Mouse (Mus musculus): ENCODE results near the gene Scn10a. TPM values are rescaled to one million over a fixed set of nuclear protein-coding genes. Genes with fewer than 3 reads are reported as not detected.

The Scn10a gene
- total RNA-seq, 1 experiment, result 0.04 TPM

DNA sequence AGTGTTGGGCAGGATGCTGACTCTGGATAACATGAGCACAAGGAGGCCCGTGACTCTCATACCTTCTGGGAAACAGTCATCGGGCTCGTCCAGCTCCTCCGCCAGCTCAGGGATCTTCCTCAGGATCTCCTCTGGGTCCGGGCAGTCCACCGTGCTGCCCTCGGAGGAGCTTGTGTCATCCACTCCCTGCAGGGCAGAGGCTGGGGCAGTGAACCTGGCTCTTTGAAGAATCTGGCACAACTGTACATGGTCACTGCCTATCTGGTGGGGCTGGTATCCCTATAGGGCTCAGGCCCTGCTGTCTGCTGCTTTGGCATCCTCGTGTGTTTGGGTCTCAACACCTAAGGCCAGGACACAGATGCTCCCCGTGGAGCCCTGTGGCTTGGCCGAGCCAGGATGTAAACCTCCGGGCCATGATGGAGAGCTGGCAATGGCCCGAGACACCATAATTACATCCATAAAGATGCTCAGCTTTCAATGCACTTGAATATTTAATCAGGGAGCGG, 87.7 kb downstream of the Scn10a start:
- no peaks in the 10 kb centered on the region for H3K36me3 ChIP-seq (ENCODE audit: control insufficient read depth, insufficient read depth, low read length, poor library complexity, severe bottlenecking)
- no peaks in the 10 kb centered on the region for H3K4me1 ChIP-seq (ENCODE audit: control insufficient read depth in 2 of 2, insufficient read depth in 2 of 2, low read length in 2 of 2, poor library complexity in 1 of 2)
- H3K4me3 ChIP-seq (ENCODE audit: insufficient read depth in 1 of 2, low read depth in 1 of 2, low read length in 2 of 2, poor library complexity in 1 of 2, severe bottlenecking in 1 of 2), result no peak overlapping the region
- in situ Hi-C loops (cut with MboI; ENCODE audit: low sequenced_read_pairs in 2 of 2, unreplicated experiment in 2 of 2), result no loop called here
- TF ChIP-seq CHD2 (IDR thresholded peaks at IDR 0.05; ENCODE audit: low read depth, low read length) (no peak), ZC3H11A (IDR thresholded peaks at IDR 0.05; ENCODE audit: borderline replicate concordance, low read depth, low read length) (no peak), HCFC1 (IDR thresholded peaks at IDR 0.05; ENCODE audit: borderline replicate concordance, insufficient read depth, low read length) (no peak), ZNF384 (IDR thresholded peaks at IDR 0.05; ENCODE audit: low read depth, low read length) (no peak), MAFK (IDR thresholded peaks at IDR 0.05; ENCODE audit: insufficient read depth, low read depth, low read length) (no peak)
- H3K9me3 ChIP-seq (ENCODE audit: control insufficient read depth, insufficient read depth, low read depth, low read length), result no peaks in the 10 kb centered on the region
- H3K9ac ChIP-seq (ENCODE audit: insufficient read depth, low read depth, low read length, poor library complexity, severe bottlenecking), result no peak overlapping the region
- H3K27ac ChIP-seq (ENCODE audit: insufficient read depth, low read depth, low read length, poor library complexity, severe bottlenecking), result no peak overlapping the region
- no peak for DNase-seq (ENCODE audit: low read depth, low spot score)

- TF ChIP-seq HCFC1 (IDR thresholded peaks at IDR 0.05; ENCODE audit: borderline replicate concordance, insufficient read depth, low read length), result no peak
- TF ChIP-seq CHD2 (IDR thresholded peaks at IDR 0.05; ENCODE audit: low read depth, low read length), result no peak
- TF ChIP-seq ZC3H11A (IDR thresholded peaks at IDR 0.05; ENCODE audit: borderline replicate concordance, low read depth, low read length), result no peak
- TF ChIP-seq MAFK (IDR thresholded peaks at IDR 0.05; ENCODE audit: insufficient read depth, low read depth, low read length), result no peak
- no peak for TF ChIP-seq ZNF384 (IDR thresholded peaks at IDR 0.05; ENCODE audit: low read depth, low read length)
- no peak for DNase-seq (ENCODE audit: low read depth, low spot score)
- Histone ChIP-seq H3K27ac (ENCODE audit: insufficient read depth, low read depth, low read length, poor library complexity, severe bottlenecking) (no peak overlapping the region), H3K4me1 (ENCODE audit: control insufficient read depth in 2 of 2, insufficient read depth in 2 of 2, low read length in 2 of 2, poor library complexity in 1 of 2) (no peaks in the 10 kb centered on the region), H3K4me3 (ENCODE audit: insufficient read depth in 1 of 2, low read depth in 1 of 2, low read length in 2 of 2, poor library complexity in 1 of 2, severe bottlenecking in 1 of 2) (no peak overlapping the region), H3K36me3 (ENCODE audit: control insufficient read depth, insufficient read depth, low read length, poor library complexity, severe bottlenecking) (no peaks in the 10 kb centered on the region), H3K9ac (ENCODE audit: insufficient read depth, low read depth, low read length, poor library complexity, severe bottlenecking) (no peak overlapping the region), H3K9me3 (ENCODE audit: control insufficient read depth, insufficient read depth, low read depth, low read length) (no peaks in the 10 kb centered on the region)
- in situ Hi-C loops (cut with MboI; ENCODE audit: low sequenced_read_pairs in 2 of 2, unreplicated experiment in 2 of 2), result no loop called here
These were observed 90.3 kb downstream of the Scn10a start for GRCm38 (mm10) chr9:119628690-119629268.

- TF ChIP-seq ZNF384 (IDR thresholded peaks at IDR 0.05; ENCODE audit: low read depth, low read length) (no peak), HCFC1 (IDR thresholded peaks at IDR 0.05; ENCODE audit: borderline replicate concordance, insufficient read depth, low read length) (no peak), MAFK (IDR thresholded peaks at IDR 0.05; ENCODE audit: insufficient read depth, low read depth, low read length) (no peak), ZC3H11A (IDR thresholded peaks at IDR 0.05; ENCODE audit: borderline replicate concordance, low read depth, low read length) (no peak), CHD2 (IDR thresholded peaks at IDR 0.05; ENCODE audit: low read depth, low read length) (no peak)
- H3K9ac ChIP-seq (ENCODE audit: insufficient read depth, low read depth, low read length, poor library complexity, severe bottlenecking), result no peak overlapping the region
- no peaks in the 10 kb centered on the region for H3K9me3 ChIP-seq (ENCODE audit: control insufficient read depth, insufficient read depth, low read depth, low read length)
- no peak for DNase-seq (ENCODE audit: low read depth, low spot score)
- no peak overlapping the region for H3K27ac ChIP-seq (ENCODE audit: insufficient read depth, low read depth, low read length, poor library complexity, severe bottlenecking)
- H3K4me1 ChIP-seq (ENCODE audit: control insufficient read depth in 2 of 2, insufficient read depth in 2 of 2, low read length in 2 of 2, poor library complexity in 1 of 2), result no peaks in the 10 kb centered on the region
- no peak overlapping the region for H3K4me3 ChIP-seq (ENCODE audit: insufficient read depth in 1 of 2, low read depth in 1 of 2, low read length in 2 of 2, poor library complexity in 1 of 2, severe bottlenecking in 1 of 2)
- no peaks in the 10 kb centered on the region for H3K36me3 ChIP-seq (ENCODE audit: control insufficient read depth, insufficient read depth, low read length, poor library complexity, severe bottlenecking)
- in situ Hi-C loops (cut with MboI; ENCODE audit: low sequenced_read_pairs in 2 of 2, unreplicated experiment in 2 of 2), result no loop called here
These were observed 91.9 kb downstream of the Scn10a start for GRCm38 (mm10) chr9:119627227-119627626.

GRCm38 (mm10) chr9:119624151-119624550, 95.0 kb downstream of the Scn10a start:
- no peaks in the 10 kb centered on the region for H3K36me3 ChIP-seq (ENCODE audit: control insufficient read depth, insufficient read depth, low read length, poor library complexity, severe bottlenecking)
- H3K4me3 ChIP-seq (ENCODE audit: insufficient read depth in 1 of 2, low read depth in 1 of 2, low read length in 2 of 2, poor library complexity in 1 of 2, severe bottlenecking in 1 of 2), result no peak overlapping the region
- no peak overlapping the region for H3K9ac ChIP-seq (ENCODE audit: insufficient read depth, low read depth, low read length, poor library complexity, severe bottlenecking)
- no peaks in the 10 kb centered on the region for H3K4me1 ChIP-seq (ENCODE audit: control insufficient read depth in 2 of 2, insufficient read depth in 2 of 2, low read length in 2 of 2, poor library complexity in 1 of 2)
- TF ChIP-seq CHD2 (IDR thresholded peaks at IDR 0.05; ENCODE audit: low read depth, low read length), result no peak
- TF ChIP-seq HCFC1 (IDR thresholded peaks at IDR 0.05; ENCODE audit: borderline replicate concordance, insufficient read depth, low read length), result no peak
- no peak for TF ChIP-seq ZNF384 (IDR thresholded peaks at IDR 0.05; ENCODE audit: low read depth, low read length)
- DNase-seq (ENCODE audit: low read depth, low spot score), result no peak
- in situ Hi-C loops (cut with MboI; ENCODE audit: low sequenced_read_pairs in 2 of 2, unreplicated experiment in 2 of 2), result no loop called here
- H3K9me3 ChIP-seq (ENCODE audit: control insufficient read depth, insufficient read depth, low read depth, low read length), result no peaks in the 10 kb centered on the region
- H3K27ac ChIP-seq (ENCODE audit: insufficient read depth, low read depth, low read length, poor library complexity, severe bottlenecking), result no peak overlapping the region

DNA sequence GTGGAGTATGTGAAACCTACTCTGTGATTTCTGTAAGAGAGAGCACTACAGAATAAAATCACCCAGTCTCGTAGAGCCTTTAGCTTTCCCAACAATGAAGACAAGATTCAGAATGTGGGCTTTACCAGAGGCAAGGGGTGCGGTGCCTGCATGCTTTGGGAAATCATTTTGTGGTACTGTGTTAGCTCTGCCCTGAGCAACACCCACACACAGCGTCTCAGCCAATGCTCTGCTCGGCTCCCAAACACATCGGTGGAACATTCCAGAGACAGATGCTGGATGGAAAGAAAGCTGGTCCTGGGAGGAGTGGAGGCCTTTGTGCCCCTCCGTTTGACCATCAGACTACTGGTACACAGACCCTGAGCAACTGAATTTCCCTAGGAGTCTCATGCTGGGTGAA, 104.3 kb downstream of the Scn10a start:
- DNase-seq (ENCODE audit: low read depth, low spot score), result no peak
- Histone ChIP-seq H3K4me1 (ENCODE audit: control insufficient read depth in 2 of 2, insufficient read depth in 2 of 2, low read length in 2 of 2, poor library complexity in 1 of 2) (no peaks in the 10 kb centered on the region), H3K4me3 (ENCODE audit: insufficient read depth in 1 of 2, low read depth in 1 of 2, low read length in 2 of 2, poor library complexity in 1 of 2, severe bottlenecking in 1 of 2) (no peak overlapping the region), H3K36me3 (ENCODE audit: control insufficient read depth, insufficient read depth, low read length, poor library complexity, severe bottlenecking) (no peaks in the 10 kb centered on the region), H3K27ac (ENCODE audit: insufficient read depth, low read depth, low read length, poor library complexity, severe bottlenecking) (no peak overlapping the region), H3K9ac (ENCODE audit: insufficient read depth, low read depth, low read length, poor library complexity, severe bottlenecking) (no peak overlapping the region), H3K9me3 (ENCODE audit: control insufficient read depth, insufficient read depth, low read depth, low read length) (no peaks in the 10 kb centered on the region)
- in situ Hi-C loops (cut with MboI; ENCODE audit: low sequenced_read_pairs in 2 of 2, unreplicated experiment in 2 of 2), result no loop called here
- TF ChIP-seq ZNF384 (IDR thresholded peaks at IDR 0.05; ENCODE audit: low read depth, low read length), result no peak
- no peak for TF ChIP-seq ZC3H11A (IDR thresholded peaks at IDR 0.05; ENCODE audit: borderline replicate concordance, low read depth, low read length)
- TF ChIP-seq HCFC1 (IDR thresholded peaks at IDR 0.05; ENCODE audit: borderline replicate concordance, insufficient read depth, low read length), result no peak
- TF ChIP-seq MAFK (IDR thresholded peaks at IDR 0.05; ENCODE audit: insufficient read depth, low read depth, low read length), result no peak
- no peak for TF ChIP-seq CHD2 (IDR thresholded peaks at IDR 0.05; ENCODE audit: low read depth, low read length)

Measured in ES-E14 (cell line).